Mouse (Mus musculus): ENCODE measurements around the gene Riox1.
"Not testable (repeated sequence)": the region's sequence is repeated elsewhere in the genome, so short reads cannot be mapped to it uniquely, and the experiment has no call there.

The Riox1 gene

DNA sequence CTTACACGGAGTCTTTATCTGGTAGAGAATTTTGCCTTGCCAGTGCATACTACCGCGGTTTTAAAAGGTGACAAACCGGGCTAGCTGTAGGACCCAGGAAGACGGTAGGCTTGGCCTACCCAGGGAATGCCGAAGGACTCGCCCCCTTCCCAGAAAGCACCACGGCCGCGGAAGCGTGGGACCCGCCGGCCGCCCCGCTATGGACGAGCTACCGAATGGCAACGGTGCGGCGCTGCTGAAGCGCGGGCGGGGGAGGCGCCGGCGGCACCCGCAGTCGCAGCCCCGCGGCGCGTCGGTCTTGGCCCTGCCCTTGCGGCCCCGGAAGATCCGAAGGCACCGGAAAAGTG is at the start of gene Riox1:
Gene Riox1, plus strand, starts transcription at position 116 of the 347 bp plus-strand sequence.
- DNase-seq (ENCODE audit: low read depth, low spot score): peak; percentile 87

DNA sequence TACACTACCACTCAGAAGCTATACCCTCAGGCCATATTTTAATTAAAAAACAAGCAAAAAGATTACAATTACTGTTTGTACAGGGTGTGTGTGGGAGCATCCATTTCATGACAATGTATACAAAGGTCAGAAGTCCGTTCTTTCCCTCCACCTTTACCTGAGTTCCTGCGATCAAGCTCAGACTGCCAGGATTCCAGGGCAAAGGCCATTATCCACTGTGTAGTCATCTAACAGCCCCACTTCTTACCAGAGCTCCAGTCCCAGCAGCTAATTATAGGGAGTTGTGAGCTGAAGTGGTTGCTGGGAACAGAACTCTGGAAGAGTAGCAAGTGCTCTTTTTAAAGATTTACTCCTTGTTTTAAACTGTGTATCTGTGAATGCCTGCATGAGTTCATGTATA is 40.0 kb upstream of the Riox1 start:
- DNase-seq (ENCODE audit: low read depth, low spot score): no peak

DNA sequence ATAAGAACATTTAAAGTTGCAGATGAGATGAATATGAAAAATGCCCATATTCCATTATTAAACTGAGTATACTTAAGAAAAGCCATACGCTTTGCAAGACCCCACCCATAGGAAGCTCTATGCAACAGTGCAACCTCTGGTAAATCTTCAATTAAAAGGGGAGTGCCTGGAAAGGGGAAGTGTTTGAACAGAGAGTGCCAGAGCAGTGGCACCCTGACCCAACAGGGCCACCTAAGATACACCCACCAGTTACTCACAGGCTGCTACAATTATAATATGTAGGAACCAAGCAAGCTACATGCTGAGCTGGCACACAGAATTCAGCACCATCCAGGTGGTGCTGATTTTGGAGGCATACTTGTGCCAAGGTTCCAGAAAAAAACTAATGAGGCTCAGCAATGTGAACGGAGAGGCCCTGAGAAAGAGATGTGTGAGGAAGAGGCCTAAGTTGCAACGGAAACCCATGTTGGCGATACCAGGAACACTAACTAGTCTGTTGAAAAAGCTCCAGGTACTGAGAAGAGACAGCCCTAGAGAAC is 36.1 kb upstream of the Riox1 start:
- no peak for DNase-seq (ENCODE audit: low read depth, low spot score)

DNA sequence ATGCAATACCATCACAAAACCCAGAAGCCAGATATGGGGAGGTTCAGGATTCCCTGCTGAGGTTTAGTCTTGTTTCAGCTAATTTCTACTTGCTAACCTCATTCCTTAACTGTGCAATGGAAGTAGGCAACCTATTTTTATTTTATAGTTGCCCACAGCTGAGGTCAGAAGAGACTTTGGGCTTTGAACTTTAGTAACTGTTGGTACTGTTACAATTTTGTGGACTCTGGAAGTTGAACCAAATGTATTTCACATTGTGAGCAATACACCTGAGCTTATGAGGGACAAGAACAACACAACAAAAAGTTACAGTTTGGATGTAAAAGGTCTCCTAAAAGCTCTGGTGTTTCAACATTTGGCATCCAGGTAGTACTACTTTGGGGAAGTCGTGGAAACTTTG is 35.6 kb upstream of the Riox1 start:
- no peak for DNase-seq (ENCODE audit: low read depth, low spot score)

DNA sequence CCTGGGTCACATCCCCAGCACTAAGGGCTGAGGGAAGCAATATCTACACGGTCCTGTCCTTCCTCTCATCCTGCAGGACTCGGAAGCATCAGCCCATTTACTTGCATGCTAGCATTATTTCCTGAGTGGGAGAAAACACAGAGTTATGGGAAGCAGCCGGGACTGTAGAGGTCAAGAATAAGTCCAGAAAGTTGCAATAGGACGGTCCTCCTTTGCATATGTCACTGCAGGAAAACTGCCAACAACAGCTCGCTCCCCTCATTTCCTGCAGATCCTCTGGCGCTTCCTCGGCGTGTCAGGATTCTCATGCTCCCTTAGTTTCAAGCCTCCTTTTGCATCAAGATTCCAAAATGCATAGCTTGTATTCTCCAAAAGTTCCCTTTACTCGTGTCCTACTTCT is 33.5 kb upstream of the Riox1 start:
- no peak for DNase-seq (ENCODE audit: low read depth, low spot score)

DNA sequence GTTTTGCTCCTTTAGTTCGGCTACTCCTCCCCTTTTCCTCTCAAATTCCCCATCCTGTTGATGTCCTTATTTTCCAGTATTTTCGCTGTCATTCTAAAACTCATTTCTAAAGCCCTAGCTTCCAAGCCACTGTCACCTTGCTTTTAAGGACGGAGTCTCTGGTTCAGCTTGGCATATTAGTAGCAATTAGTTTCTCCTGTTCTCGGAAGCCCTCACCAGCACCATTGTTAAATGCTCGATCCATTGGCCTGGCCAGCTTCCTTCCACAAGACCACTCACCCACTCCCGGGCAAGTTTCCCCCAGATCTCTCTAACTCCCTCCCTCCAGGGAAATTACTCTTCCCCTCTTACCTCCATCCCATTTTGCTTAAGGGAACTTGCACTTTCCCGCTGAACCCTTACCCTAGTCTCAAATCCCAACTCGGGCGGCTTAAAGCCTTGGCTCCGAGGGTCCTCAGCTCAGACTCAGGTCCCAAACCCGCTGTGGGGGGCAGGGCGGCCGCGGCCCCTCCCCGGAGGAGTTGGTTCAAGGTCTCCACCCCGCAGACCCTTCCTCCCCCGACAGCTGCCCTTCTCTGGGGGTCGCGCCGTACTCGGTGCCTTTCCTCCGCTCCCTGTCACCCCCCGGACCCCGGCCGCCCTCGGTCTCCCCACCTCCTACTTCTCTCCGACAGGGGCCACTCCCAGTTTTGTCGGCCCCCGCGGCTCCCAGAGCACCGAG is 29.5 kb upstream of the Riox1 start:
- peak; percentile 30 for DNase-seq (ENCODE audit: low read depth, low spot score)

DNA sequence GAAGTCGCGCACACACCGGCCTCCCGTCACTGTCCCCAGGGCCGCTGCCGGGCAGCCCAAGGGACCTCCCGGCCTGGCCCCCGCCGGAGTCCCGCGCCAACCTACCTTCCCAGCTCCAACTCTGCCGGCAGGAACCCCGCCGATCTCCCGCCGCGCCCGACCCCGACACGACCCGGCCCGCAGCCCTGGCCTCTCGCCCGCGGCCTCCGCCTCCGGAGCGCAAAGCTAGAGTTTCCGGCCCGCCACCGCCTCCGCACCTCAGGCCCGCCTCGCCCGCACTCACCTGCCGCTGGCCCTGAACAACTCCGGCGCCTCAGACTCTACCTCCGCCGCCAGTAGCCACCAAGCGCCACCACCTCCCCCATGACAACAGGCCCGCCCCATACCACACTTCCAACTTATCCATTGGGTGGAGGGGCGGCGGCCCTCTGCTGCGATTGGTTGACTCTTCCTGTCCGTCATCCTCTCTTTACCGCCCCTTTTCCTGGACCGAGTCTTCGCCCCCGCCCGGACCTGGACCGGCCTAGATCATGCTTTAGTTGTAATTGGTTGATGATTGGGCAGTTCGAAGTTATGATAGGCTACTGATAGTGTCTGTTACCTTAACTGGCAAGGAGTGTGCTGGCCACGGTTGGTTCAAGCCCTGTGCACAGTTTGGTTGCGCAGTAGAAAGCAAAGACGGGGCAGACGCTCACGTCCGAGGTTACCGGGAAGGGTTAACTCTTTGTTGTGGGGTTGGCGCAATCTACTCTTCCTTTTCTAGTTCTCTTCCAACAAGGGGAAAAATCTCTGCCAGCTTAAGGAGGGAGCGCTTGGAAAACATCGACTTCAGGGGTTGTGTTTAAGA is 28.6 kb upstream of the Riox1 start, which contains the start of gene Numb:
Gene Numb, minus strand, starts transcription at position 400 of the 847 bp plus-strand sequence.
- DNase-seq (ENCODE audit: low read depth, low spot score): peak; percentile 99

DNA sequence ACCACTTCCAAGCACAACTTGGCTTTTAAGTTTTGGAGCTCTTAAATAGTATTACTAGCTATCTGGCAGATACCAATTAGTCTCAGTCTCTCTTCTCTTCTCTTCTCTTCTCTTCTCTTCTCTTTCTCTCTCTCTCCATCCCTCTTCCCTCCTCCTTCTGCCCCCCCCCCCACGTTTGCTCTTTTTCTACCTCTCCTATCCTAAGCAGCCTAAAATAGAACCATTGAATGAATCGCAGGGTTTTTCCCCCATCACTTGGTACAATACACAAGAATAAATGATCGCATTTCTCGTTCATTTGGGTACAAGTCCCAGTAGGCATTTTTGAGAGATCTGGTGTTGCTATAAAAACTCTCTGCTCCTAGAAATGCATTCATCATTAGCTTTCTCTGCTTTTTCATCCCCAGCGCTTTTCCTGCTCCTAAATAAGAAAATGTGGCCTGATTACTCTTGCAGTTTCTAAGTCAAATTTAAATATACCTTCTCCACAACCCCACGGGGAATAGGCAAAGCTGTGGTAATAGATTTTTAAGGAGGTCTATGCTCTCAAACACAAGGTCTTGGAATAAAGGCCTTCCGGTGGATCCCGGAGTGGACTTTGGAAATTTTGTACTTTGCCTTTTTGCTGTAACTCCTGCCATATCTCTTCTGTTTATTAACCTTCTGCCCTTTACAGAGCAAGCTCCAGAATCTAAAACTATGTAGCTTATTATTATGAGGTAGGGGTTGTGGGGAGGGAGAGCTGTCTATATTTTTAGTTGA is 27.5 kb upstream of the Riox1 start:
- no peak for DNase-seq (ENCODE audit: low read depth, low spot score)

DNA sequence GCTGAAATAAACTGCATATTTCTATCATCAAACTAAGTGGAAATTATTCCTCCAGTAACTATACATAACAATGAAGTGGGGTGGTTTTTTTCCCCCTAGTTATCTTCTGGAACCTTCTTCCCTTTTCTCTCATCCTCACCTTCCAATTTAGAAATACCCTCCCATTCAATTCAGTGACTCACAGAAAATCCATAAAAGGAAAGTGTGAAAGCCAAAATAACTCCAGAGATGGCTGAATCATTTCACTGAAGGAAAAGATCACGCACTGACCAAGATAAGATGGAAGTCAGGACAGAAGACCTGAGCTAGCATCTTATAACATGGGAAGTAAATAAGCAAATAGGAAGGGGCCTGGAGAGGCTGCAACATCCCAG is 26.9 kb upstream of the Riox1 start:
- DNase-seq (ENCODE audit: low read depth, low spot score): no peak

DNA sequence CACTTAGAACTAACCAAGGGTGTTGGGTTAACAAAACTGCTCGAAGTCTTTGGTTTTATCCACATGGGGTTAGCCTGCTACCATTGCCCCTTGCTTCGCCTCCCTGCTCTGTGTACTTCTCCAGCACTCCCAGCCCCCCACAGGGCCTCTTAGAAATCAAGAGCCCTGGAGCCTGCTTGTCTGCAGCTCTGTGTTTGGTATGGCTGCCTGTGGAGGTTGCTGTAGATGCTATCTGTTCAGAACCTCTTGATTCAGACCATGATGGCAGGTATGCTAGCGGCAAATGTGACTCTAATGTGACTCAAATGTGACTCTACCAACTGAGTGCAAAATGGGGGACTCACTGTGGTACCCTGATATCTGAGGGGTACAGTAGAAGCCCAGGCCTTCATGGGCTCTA is 26.1 kb upstream of the Riox1 start:
- DNase-seq (ENCODE audit: low read depth, low spot score): no peak

DNA sequence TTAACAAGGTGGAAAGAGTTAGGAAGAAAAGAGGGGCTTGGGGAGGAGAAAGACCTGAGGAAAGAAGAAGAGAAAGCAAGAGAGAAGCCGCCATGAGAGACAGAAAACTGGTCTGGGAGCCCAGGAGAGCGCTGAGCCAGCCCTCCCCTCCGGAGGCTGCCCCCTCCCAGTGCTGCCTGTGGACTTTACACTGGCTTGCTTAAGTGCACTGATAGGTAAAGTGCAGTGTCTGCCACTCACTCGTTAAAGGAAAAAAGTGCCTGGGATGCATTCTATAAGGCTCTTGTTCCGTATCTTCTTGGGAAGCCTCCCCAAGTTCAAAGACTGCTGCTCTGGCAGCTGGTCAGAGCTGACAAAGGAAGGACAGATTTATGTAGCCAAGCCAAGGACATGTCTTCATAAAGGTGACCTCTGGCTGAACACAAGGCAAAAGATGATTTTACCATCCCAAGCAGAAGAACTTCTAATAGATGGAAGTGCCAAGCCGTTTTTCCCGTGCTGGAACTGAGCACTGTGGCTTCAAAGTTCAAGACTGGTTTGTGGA is 25.2 kb upstream of the Riox1 start:
- no peak for DNase-seq (ENCODE audit: low read depth, low spot score)

DNA sequence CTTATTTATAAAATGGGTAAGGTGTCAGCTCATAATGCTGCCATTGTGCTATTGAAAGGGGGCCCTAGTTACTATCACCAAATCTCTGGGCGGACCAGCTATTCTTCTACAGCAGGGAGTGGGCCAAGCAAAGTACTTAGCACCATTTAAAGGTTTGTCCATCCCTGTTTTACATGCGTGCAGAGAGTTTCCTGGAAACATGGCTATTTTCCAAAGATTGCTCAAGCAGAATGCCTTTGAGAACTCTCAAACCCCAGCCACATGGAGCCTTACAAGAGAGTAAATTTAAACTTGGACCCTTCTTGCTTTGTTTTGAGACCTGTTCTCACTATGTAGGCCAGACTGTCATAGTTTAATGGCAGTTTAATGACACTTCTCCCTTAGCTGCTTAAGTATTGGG is 24.3 kb upstream of the Riox1 start:
- no peak for DNase-seq (ENCODE audit: low read depth, low spot score)

DNA sequence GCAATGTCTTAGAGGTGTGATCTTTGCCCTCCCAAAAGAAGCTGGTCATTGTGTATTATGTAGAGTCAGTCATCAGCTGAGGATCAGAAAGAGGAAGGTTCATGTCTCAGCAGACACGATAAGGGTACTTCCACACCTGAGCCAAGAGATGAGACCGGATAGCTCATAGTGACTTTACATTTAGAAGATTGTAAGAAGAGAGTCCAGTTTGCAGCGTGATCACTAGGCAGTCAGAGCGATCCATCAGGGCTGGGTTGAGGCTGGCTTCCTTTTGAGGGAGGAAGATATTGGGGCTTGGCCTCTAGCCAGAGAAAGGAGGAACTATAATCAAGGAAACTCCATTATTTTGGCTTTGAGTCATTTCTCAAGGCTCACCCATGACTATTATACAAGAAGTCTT is 22.7 kb upstream of the Riox1 start:
- DNase-seq (ENCODE audit: low read depth, low spot score): no peak

DNA sequence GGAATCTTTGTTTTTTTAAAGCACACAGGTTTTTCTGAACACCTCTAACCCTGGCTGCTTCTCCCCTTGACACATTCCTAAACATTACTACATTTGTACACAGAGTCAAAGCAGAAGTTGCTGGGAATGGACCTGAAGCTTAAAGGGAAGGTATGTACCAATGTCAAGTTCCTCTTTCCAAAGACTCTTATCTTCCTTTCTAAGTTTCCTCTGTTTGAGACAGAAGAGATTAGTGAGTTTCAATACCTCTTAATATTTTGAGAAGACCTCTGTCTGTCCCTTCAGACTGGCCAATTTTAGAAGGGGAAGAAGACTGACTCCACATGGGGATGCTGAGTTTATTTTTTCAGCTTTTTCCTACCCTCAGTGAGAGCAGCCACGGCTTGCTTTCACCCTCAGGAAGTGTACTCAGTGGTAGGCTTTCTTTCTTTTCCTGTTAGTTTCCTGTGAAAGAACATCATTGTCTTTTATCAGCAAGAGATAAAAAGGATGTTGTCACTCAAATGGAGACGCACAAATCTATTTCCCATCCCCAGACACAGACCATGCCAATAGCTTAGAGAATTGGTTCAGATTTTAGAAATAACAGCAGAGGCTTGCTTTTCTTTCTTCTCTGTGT is 21.1 kb upstream of the Riox1 start:
- DNase-seq (ENCODE audit: low read depth, low spot score): no peak

DNA sequence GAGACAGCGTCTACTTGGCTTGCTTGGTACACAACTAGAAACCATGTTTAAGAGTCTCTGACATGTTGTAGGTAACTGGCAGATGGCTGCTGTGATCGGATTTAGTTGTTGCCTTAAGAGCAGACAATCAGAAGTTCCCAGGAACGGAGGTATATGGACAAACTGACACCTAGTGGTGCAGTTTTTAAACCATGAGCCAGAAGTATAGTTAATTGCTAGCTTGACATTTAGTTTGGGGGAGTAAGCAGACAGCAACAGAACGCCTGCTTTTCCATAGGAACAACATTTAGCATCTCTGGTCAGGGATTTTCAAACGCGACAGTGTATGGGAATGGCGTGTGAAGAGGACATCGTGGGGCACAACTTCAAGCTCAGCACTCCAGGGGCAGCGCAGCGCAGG is 12.8 kb upstream of the Riox1 start:
- DNase-seq (ENCODE audit: low read depth, low spot score): no peak

DNA sequence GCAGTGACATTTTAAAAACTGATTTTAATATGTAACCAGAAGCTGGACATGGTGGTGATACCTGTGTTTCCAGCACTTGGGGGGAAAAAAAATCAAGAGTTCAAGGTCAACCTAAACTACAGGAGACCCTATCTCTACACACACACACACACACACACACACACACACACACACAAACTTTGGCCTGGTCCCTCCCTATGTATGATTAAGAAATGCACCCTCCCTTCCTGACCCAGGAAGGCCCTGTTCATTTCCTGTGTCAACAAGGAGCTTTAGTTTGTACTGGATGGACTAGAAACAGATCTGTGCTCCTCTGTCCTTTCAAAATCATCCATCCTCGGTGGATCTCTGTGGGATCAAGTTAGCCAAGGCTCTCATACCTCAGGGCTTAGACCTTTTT is 11.8 kb upstream of the Riox1 start:
- not testable (repeated sequence) for DNase-seq (ENCODE audit: low read depth, low spot score)

DNA sequence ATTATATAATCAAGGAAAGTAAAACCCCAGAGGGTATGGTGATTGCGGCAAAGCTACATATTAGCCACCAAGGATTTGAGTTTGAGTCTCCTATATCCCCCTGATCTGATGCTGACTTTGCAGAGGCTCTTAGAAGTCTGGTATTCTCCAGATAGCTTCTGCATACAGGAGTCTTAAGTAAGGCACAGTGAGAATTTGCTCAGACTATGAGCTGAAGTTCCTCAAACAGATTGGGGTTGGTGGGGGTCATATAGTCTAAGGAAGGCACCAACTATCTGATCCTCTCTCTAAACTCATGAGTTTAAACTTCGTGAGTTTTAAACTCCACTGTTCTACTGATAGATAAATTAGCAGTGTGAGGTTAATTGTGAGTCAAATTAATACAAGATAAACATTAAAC is 11.1 kb upstream of the Riox1 start:
- DNase-seq (ENCODE audit: low read depth, low spot score): no peak

DNA sequence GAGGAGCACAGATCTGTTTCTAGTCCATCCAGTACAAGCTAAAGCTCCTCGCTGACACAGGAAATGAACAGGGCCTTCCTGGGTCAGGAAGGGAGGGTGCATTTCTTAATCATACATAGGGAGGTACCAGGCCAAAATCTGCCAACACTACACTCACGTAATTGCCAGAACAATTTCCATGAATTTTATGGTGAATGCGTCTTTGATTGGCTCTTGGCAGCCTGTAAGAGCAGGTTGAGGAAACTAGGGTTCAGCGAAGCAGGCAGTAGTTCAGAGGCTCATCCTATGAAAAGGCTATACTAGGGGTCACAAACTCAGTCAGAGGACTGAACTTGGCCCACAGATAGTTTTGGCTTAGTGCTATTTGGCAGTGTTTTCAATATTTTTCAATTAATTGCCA is 10.4 kb upstream of the Riox1 start:
- DNase-seq (ENCODE audit: low read depth, low spot score): no peak

DNA sequence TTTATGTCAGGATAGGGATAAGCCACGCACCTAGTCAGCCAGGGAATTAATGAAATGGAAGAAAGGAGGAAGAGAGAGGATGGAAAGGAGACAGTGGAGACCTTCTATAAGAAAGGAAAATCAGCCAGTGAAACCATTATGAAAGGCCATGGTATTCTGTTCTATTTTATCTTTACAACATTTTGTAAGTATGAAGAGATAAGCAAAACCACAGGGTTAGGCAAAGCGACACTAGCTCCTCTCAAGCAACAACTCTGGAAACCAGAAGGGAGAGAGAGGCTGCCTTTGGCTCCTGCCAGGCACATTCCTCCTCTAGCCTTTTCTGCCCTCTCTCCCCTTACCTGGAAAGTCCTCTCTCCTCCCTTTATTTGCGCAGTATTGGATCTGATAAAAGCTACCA is 8.5 kb upstream of the Riox1 start:
- no peak for DNase-seq (ENCODE audit: low read depth, low spot score)

DNA sequence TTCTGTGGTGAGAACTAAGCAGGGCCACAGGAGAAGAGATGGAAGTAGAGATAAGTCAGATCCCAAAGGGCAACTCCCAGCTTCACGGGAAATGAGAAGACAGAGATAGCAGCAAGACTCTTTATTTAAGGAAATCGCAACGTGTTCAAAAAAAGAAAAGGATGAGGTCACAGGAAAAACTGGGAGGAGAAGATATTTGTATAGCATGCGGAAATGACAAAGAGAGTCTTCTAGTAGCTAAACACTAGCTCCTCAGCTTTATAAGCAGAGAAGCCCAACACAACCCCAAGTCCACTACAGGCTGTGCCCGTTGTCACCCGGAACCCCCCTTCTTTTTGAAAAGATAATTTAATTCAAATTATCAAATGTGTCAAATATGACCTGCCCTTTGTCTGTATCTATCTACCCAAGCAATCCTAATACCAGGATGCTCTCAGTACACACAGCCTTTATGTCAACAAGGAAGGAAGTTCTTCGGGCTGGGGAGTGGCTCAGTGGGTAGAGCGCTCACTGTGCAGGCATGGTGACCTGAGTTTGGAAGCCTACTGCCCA is 3.1 kb upstream of the Riox1 start:
- DNase-seq (ENCODE audit: low read depth, low spot score): no peak

DNA sequence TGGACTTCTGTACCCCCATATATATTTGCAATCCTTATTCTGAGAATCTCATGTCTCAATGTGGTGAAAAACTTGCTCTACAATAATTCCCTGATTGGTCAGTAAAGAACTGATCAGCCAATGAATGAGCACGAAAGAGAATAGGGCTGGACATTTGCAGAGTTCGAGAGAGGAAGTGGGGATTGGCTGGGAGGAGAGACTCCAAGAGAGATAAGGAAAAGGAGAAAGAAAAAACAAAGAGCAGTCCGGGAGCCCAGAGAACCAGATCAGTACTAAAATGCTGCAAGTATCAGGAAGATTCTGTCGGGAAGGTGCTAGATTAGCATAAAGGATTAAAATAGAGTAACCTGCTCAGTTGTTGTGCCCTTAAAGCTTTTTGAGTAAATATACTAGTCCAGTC is 1.4 kb upstream of the Riox1 start:
- DNase-seq (ENCODE audit: low read depth, low spot score): no peak

Measured in mesoderm, embryonic 11.5 days (tissue).